Mouse (Mus musculus) c-Kit-positive CD71-negative TER-119-negative erythroid progenitor cells, embryonic 14.5 days (primary cell): ENCODE measurements around the gene Atp6v1g2.
A peak's percentile ranks its signal among the peaks of the same experiment; 100 is the strongest.

Experiments used
- DNase-seq: peaks from one replicate; pipeline ENCODE4 v3.0.0-alpha.2; 2013; ENCODE audit warnings: low read depth

The Atp6v1g2 gene

GRCm38 (mm10) chr17:35233114-35233980 lies at the start of gene Atp6v1g2:
Gene Atp6v1g2 (plus strand): TSS chr17:35233660.
- DNase-seq = no peak

GRCm38 (mm10) chr17:35185639-35186611 lies 47.5 kb upstream of the Atp6v1g2 start:
- peak; percentile 83 for DNase-seq

GRCm38 (mm10) chr17:35186681-35187080 lies 46.8 kb upstream of the Atp6v1g2 start:
- no peak for DNase-seq

GRCm38 (mm10) chr17:35187345-35187744 lies 46.1 kb upstream of the Atp6v1g2 start:
- DNase-seq = no peak

- DNase-seq = no peak
Observed at GRCm38 (mm10) chr17:35187959-35188610, 45.4 kb upstream of the Atp6v1g2 start, which contains the start of gene Lst1. Gene Lst1 (minus strand): TSS chr17:35188439.

- no peak for DNase-seq
Observed at GRCm38 (mm10) chr17:35189186-35189585, 44.3 kb upstream of the Atp6v1g2 start.

- no peak for DNase-seq
Observed at GRCm38 (mm10) chr17:35190096-35190495, 43.4 kb upstream of the Atp6v1g2 start.

- no peak for DNase-seq
Observed at GRCm38 (mm10) chr17:35191723-35192122, 41.7 kb upstream of the Atp6v1g2 start.

- no peak for DNase-seq
Observed at GRCm38 (mm10) chr17:35192924-35193323, 40.5 kb upstream of the Atp6v1g2 start.

- no peak for DNase-seq
Observed at GRCm38 (mm10) chr17:35193881-35194843, 39.3 kb upstream of the Atp6v1g2 start, which contains the start of gene Ltb. Gene Ltb (plus strand): TSS chr17:35194439.

- DNase-seq = no peak
Observed at GRCm38 (mm10) chr17:35194844-35195630, 38.4 kb upstream of the Atp6v1g2 start.

GRCm38 (mm10) chr17:35195631-35196320 lies 37.7 kb upstream of the Atp6v1g2 start:
- no peak for DNase-seq

- no peak for DNase-seq
Observed at GRCm38 (mm10) chr17:35196321-35196641, 37.2 kb upstream of the Atp6v1g2 start.

GRCm38 (mm10) chr17:35197126-35197525 lies 36.3 kb upstream of the Atp6v1g2 start:
- DNase-seq = no peak

GRCm38 (mm10) chr17:35198029-35198428 lies 35.4 kb upstream of the Atp6v1g2 start:
- no peak for DNase-seq

- DNase-seq = no peak
Observed at GRCm38 (mm10) chr17:35198946-35199345, 34.5 kb upstream of the Atp6v1g2 start.

GRCm38 (mm10) chr17:35200398-35200797 lies 33.1 kb upstream of the Atp6v1g2 start:
- DNase-seq = no peak

- no peak for DNase-seq
Observed at GRCm38 (mm10) chr17:35201128-35201527, 32.3 kb upstream of the Atp6v1g2 start.

- DNase-seq = no peak
Observed at GRCm38 (mm10) chr17:35201787-35202186, 31.7 kb upstream of the Atp6v1g2 start, which contains the start of gene Tnf. Gene Tnf (minus strand): TSS chr17:35202007.
